Mouse (Mus musculus): ENCODE measurements around the gene Poc1b.

Gene Poc1b

DNA sequence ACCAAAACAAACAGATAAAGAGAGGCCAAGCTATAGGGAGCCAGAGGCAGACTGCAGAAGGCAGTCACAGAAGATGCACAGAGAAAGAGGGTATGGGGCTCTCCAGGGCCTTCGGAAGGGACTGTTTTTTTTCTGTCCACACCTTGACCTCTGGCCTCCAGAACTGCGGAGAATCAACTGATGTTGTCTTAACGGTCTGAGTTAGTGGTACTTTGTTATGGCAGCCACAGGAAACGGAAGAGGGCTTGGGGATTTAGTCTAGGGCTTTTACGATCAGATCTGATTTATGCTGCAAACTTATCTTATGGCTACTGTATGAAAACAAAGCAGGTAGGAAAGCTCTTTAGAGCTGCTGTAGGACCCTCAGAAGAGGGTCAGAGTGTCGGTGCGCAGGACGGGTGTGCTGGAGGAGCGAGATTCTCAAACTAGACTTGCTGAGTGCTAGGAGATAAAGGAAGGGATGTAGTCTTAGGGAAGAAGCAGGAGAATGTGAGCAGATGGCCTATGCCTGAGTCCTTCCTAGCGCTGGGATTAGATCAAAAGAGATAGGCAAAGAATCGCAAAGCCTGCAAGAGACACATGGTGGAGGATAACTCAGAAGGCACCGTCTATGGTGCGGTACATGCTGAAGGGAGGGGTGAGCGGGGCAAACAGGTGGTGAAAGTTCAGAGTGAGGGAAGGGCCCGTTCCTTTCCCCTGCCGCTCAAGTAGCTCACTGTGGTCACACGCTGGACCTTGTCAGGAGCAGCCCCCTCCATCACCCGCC lies 8.8 kb downstream of the Poc1b start:
- peak; percentile 91 for ATAC-seq (ENCODE audit: low TSS enrichment)

GRCm38 (mm10) chr10:99116237-99116632 lies 9.4 kb downstream of the Poc1b start:
- peak; percentile 67 for ATAC-seq (ENCODE audit: low TSS enrichment)

DNA sequence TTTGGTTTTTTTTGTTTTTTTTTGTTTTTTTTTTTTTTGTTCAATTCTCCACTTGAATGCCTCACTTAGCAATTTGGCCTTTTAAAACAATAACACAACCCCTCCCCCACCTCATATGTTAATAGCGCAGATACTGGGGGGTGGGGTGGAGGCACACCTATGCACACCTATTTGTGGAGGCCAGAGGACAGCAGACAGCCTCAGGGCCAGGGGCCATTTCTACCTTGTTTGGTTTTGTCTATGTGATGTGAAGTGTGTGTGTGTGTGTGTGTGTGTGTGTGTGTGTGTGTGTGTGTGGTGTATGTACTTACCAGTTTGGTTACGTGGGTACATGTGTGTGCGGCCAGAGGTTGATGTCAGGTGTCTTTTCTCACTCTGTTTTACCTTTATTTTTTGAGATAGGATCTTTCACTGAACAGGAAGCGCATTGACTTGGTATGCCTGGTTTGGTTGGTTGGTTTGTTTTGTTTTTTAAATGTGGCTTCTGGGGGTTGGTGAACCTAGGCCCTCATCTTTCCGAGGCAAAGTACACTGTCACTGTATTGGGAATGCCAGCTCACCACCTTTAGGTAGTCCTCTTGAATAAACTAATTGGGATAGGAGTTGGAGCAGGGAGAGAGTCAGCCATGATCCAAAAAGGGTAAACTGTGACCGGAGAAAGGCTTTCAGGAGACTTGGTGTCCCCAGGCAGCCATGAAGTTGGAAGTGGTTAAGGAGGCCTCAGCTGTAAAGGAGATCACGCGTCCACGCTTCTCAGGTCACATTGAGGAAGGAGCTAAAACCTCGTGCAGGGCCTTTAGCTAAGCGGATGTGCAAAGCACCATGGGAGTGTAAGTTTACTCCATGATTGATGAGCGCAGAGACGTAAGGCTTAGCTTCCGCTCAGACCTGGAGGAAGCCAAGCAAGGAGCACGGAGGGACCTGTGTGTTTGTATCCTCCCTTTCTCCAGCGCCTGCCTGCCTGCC lies 10.1 kb downstream of the Poc1b start:
- no peak for ATAC-seq (ENCODE audit: low TSS enrichment)

- ATAC-seq (ENCODE audit: low TSS enrichment) = no peak
Observed at GRCm38 (mm10) chr10:99117876-99118275, 11.0 kb downstream of the Poc1b start.

- no peak for ATAC-seq (ENCODE audit: low TSS enrichment)
Observed at GRCm38 (mm10) chr10:99118697-99119096, 11.9 kb downstream of the Poc1b start.

DNA sequence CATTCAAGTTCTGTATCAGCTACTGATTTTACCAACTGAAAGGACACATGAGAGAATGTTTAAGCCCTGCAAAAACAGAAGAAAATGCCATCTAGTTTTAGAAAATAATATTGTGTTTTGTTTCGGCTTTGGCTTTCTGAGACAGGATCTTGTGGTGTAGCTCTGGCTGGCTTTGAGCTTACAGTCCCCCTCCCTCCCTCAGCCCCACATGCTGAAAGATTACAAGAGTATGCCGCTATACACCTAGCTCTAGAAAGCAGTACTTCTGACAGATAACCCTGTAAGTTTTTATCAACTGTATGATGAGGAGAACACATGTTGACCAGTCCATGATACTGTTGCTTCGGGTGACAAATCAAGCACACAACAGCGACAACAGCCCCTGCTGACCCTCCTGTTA lies 12.6 kb downstream of the Poc1b start:
- ATAC-seq (ENCODE audit: low TSS enrichment) = no peak

DNA sequence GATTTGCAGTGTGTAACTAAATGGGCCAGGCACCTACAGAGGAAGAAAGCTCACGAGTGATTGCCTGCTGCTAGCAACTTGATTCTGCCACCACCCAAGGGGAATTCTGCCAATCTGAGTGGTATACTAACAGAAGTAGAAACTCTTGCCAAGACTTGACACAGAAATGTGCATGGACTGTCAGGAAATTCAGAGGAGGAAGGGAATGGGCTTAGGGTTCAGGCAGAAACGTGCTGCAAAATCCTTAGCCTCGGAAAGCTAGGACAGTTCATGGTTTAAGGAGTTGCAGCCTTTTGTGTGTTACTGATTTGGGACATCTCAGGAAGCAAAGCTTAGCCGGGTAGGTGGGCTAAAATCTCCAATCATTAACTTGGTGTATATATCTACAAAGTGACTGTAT lies 19.4 kb downstream of the Poc1b start, which contains the start of gene Phxr2:
TSS of gene Phxr2 (minus strand) at position 101 of the 400 bp plus-strand sequence.
- no peak for ATAC-seq (ENCODE audit: low TSS enrichment)

DNA sequence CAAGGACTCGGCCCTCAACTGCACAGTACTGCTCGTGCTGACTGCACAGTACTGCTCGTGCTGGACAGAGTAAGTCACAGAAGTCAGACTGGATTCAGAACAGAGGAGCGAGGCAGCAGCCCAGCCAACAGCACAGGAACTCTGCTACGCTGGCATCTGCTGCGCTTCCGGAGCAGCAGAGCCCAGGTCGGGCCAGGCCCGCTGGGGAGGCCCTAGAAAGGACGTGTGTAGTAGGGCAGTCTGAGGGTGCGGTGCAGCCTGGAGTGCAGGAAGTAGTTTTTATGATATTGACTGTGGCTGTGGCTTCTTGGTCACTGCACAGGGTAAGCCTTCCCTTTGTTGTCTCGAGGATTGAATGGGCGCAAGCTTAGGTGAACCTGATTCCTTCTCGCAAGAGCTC lies 20.1 kb downstream of the Poc1b start:
- ATAC-seq (ENCODE audit: low TSS enrichment) = no peak

DNA sequence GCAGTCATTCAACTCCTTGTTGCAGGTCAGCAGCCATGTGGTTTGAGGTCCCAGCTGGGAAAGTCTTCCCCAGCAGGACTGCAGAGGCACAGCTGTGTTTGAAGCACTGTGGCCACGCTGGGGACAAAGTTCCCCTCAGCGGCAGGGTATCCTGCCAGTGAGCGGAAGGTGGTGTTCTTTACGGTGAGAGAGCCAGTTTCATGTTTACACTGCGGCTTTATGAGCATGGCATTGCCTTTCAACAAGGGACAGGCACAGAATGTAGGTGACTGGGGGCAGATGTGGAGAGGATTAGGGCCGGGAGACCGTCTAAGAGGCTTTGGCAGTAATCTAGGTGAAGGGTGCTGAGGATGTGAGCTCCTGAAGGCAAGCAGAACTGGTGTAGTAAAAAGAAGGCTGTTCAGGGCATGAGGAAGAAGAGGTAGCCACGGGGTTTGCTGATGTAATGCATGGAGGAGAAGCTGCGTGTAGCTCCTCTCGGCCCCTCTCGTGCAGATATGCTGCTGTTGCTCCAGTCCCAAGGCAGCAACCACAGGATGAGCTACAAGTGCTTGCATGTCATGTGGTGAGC lies 20.9 kb downstream of the Poc1b start:
- no peak for ATAC-seq (ENCODE audit: low TSS enrichment)

- peak; percentile 50 for ATAC-seq (ENCODE audit: low TSS enrichment)
Observed at GRCm38 (mm10) chr10:99130611-99131010, 23.8 kb downstream of the Poc1b start.

DNA sequence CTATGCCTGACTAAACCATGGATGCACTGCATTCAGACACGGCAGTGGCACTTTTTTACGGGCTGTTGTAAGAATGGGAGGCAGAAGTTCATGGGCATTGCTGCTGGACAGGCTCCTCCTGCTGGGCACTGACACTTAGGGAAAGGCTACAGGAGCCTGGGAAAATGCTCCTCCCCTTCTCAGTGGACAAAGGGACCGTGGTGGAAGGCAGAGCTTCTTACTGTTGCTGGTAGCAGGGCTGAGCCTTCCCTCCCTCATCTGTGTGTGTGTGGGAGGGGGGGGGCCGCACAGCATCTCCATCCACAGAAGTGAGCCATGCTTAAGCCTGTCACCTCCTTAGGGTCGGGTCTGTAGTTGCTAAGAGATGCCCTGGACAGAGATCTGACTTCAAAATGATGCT lies 24.5 kb downstream of the Poc1b start:
- ATAC-seq (ENCODE audit: low TSS enrichment) = peak; percentile 49

GRCm38 (mm10) chr10:99132189-99132588 lies 25.4 kb downstream of the Poc1b start:
- peak; percentile 66 for ATAC-seq (ENCODE audit: low TSS enrichment)

DNA sequence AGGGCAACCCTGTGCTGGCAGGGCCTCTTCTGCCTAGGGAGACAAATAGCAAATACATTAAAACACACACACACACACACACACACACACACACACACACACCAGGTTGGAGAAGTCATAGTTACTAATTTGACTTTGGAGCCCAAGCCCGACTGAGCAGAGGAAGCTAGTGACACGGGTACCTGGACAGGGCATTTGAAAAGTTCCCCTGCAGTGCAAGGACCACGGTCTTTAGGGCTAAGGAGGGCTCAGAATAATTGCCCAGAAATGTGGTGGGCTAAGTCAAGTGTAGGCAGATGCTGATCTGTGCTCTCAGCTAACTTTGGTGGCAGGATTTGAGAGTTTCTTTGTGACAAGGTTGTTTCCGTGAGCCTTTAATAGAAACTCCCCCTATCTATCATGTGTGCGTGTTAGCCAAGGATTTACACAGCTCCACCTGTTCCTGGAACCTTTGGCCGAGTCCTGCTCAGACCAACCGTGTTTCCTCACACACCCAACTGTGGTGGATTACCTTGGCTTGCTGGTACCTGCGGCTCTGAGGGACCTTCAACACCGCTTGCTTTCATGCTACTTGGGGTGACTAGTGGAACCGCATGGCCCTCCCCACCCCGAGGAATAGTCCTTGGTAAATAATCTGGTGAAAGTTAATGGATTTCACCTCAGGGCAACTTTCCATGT lies 25.9 kb downstream of the Poc1b start:
- no peak for ATAC-seq (ENCODE audit: low TSS enrichment)

DNA sequence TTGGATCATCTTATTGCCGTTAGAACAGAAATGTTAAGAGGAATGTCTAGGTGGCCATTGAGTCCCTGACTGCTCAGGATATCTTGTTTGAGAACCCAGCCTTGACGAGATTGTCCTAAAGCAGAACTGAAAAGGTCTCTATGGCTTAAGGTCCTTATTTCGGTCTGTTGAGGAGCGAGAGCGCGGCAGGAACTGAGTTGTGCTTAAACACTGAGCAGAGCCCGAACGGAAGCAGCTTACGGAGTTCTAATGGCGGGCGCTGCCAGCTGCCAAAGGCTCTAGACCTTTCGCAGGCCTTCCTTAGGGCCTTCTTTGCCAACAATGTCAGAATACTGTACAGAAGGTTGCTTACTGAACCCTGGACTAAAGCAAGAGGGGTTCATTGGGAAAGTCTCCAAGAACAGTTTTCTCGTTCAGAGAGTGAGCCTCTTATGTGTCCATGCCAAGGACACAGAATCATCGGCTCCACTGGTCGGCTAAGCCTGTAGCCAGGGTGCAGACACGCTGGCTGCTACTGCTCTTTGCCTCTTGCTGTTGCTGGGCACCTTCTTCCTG lies 26.6 kb downstream of the Poc1b start:
- no peak for ATAC-seq (ENCODE audit: low TSS enrichment)

- no peak for ATAC-seq (ENCODE audit: low TSS enrichment)
Observed at GRCm38 (mm10) chr10:99136337-99136736, 29.5 kb downstream of the Poc1b start.

- ATAC-seq (ENCODE audit: low TSS enrichment) = no peak
Observed at GRCm38 (mm10) chr10:99145611-99146010, 38.8 kb downstream of the Poc1b start.

GRCm38 (mm10) chr10:99146596-99146995 lies 39.8 kb downstream of the Poc1b start:
- ATAC-seq (ENCODE audit: low TSS enrichment) = no peak

DNA sequence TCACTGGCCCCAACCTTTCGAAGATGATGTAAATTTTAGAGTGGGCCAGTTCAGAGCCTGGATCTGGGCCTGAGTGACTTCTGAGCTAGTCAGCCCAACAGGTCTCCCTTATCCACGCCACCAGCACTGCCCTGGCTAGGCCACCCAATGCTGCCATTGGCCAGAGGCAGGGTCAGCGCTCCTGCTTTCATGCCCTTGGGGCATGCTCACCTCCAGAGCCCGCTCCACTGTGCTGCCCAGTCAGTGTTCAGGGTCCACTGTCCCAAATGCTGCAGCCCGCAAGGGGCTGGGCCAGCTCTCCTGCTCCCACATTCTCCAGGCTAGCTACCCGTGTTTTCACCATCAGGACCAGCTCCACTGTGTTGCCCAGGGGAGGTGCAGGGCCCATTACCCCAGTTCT lies 43.2 kb downstream of the Poc1b start:
- ATAC-seq (ENCODE audit: low TSS enrichment) = no peak

DNA sequence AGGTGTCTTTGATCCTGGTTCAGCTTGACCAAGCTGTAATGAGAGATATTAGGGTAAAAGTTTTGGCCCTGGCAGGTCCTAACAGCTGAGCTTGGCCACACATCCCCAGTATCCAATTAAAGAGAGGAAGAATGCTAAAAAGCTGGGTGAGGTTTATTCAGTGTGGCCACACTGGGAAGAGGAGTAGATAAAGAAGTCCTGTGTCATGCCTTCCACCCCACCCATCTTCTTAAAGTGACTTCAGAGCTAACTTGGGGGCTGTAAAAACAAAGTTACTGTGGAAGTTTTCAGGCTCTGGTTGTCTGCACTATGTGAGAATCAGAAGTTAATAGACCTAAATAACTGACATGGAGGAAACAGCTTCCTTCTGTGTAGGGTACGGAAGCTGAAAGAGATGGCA lies 44.7 kb downstream of the Poc1b start:
- no peak for ATAC-seq (ENCODE audit: low TSS enrichment)

DNA sequence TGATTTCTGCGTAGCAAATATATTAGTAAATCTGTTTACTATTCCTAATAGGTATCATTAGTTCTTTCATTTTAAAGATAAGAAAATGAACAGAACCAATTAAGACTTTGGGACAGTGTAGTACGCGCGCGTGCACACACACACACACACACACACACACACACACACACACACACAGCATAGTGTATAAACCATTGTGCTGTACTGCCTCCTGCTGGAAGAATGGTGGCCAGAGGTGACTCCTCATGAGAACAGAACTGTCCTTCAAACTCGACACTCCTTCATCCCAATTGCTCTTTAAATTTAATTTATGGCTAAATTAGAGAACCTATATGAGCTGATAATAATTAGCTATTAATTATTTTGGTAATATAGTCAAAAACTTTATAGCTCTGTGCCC lies 45.2 kb downstream of the Poc1b start:
- ATAC-seq (ENCODE audit: low TSS enrichment) = no peak

GRCm38 (mm10) chr10:99154635-99155034 lies 47.8 kb downstream of the Poc1b start:
- no peak for ATAC-seq (ENCODE audit: low TSS enrichment)

DNA sequence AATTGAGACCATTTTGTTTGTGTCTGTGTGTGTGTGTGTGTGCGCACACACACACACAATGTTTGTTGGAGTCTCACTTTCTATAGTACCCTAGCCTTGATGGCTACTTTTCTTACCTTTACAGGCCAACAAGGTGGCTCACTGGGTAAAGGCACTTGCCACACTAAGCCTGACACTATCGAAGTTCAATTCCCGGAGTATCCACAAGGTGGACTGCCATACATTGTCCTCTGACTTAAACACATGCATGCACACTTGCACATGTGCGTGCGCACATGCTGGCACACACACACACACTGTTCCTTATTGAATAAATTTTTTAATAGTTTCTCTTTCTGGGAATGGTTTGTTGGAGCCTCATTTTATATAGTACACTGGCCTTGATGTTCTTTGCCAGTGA lies 50.0 kb downstream of the Poc1b start:
- ATAC-seq (ENCODE audit: low TSS enrichment) = no peak

All from frontal cortex, adult (tissue).